Mouse (Mus musculus) hindbrain, embryonic 14.5 days (tissue): ENCODE measurements around the gene Ttll5. TPM values are rescaled to one million over a fixed set of nuclear protein-coding genes. Genes with fewer than 3 reads are reported as not detected.

Experiments used
- ATAC-seq: fragments of 200-750 bp; cut with Nextera tagmentation; 2 replicates; pipeline ENCODE4 v1.8.0; 2017; ENCODE audit warnings: moderate number of reproducible peaks, mild to moderate bottlenecking, moderate TSS enrichment, moderate library complexity; ENCODE audit not compliant: low FRiP score
- DNase-seq: peaks from one replicate; pipeline ENCODE4 v3.0.0-alpha.2; 2015; ENCODE audit warnings: low spot score
- H3K27ac ChIP-seq: fragments of 300-500 bp; sonication (generic); 2 replicates; pipeline ENCODE4 v1.5.1; 2014; ENCODE audit warnings: mild to moderate bottlenecking, moderate library complexity
- H3K27me3 ChIP-seq: fragments of 300-500 bp; sonication (generic); 2 replicates; pipeline ENCODE4 v1.6.1; 2014; ENCODE audit warnings: mild to moderate bottlenecking, low read length, mixed read lengths; ENCODE audit not compliant: control insufficient read depth, insufficient read depth
- H3K36me3 ChIP-seq: fragments of 300-500 bp; sonication (generic); replicated peaks from 2 replicates; pipeline ENCODE4 v1.6.1; 2014; ENCODE audit not compliant: control insufficient read depth, insufficient read depth
- H3K4me1 ChIP-seq: fragments of 300-500 bp; sonication (generic); replicated peaks from 2 replicates; pipeline ENCODE4 v1.6.1; 2014; ENCODE audit warnings: antibody characterized with exemption, low read length, mixed read lengths; ENCODE audit not compliant: control insufficient read depth, insufficient read depth
- H3K4me2 ChIP-seq: fragments of 300-500 bp; sonication (generic); replicated peaks from 2 replicates; pipeline ENCODE4 v1.6.1; 2014; ENCODE audit warnings: mild to moderate bottlenecking, moderate library complexity
- H3K4me3 ChIP-seq: fragments of 300-500 bp; sonication (generic); replicated peaks from 2 replicates; pipeline ENCODE4 v1.5.1; 2014; ENCODE audit warnings: mild to moderate bottlenecking, low read length
- H3K9ac ChIP-seq: fragments of 300-500 bp; sonication (generic); 2 replicates; pipeline ENCODE4 v1.6.1; 2014
- H3K9me3 ChIP-seq: fragments of 300-500 bp; sonication (generic); 2 replicates; pipeline ENCODE4 v1.6.1; 2016; ENCODE audit warnings: low read length; ENCODE audit not compliant: control insufficient read depth
- WGBS: fragments of 180-500 bp; shearing (Covaris S2); extraction: QIAGEN DNeasy Blood & Tissue Kit; methylation state at CpG from one replicate; pipeline ENCODE4 v1.1.7; 2014; 5-methylcytosine and 5-hydroxymethylcytosine counted together
- polyA plus RNA-seq: library from polyadenylated mRNA; unstranded; fragments of >200 nt; fragmentation: Nextera tagmentation; extraction: Ambion mirVana; gene quantifications from 2 replicates; pipeline ENCODE4 v1.2.1, GENCODE M21; 2014

The Ttll5 gene
- polyA plus RNA-seq, 1 experiment from 2014 or later, result 14.4 TPM

- no peak overlapping the region for H3K4me3 ChIP-seq
- H3K4me1 ChIP-seq, result no peaks in the 10 kb centered on the region
- H3K9me3 ChIP-seq, result no peaks in the 10 kb centered on the region
- WGBS, result 52% methylated on average over 4 of the region's 4 CpGs
- peaks cover 28% of the 10 kb centered on the region for H3K36me3 ChIP-seq
- no peak overlapping the region for H3K4me2 ChIP-seq
- no peak for ATAC-seq
- no peaks in the 10 kb centered on the region for H3K27me3 ChIP-seq
- no peak for DNase-seq
- no peak overlapping the region for H3K27ac ChIP-seq
- no peak overlapping the region for H3K9ac ChIP-seq
Observed at GRCm38 (mm10) chr12:85890054-85890453, 65.6 kb downstream of the Ttll5 start.

GRCm38 (mm10) chr12:85903986-85904385 lies 79.5 kb downstream of the Ttll5 start:
- Histone ChIP-seq H3K4me1 (no peaks in the 10 kb centered on the region), H3K27me3 (no peaks in the 10 kb centered on the region), H3K4me3 (no peak overlapping the region), H3K27ac (no peak overlapping the region), H3K4me2 (no peak overlapping the region), H3K36me3 (peaks cover 22% of the 10 kb centered on the region), H3K9ac (no peak overlapping the region), H3K9me3 (peaks cover 3% of the 10 kb centered on the region; the same call in 1 of the 2 replicates)
- WGBS, result 92% methylated on average over 6 of the region's 6 CpGs
- no peak for ATAC-seq
- no peak for DNase-seq

GRCm38 (mm10) chr12:85905666-85906065 lies 81.2 kb downstream of the Ttll5 start:
- no peak for ATAC-seq

GRCm38 (mm10) chr12:85907896-85908295 lies 83.4 kb downstream of the Ttll5 start:
- H3K36me3 ChIP-seq, result peaks cover 10% of the 10 kb centered on the region; the same call in 1 of the 2 replicates
- no peak overlapping the region for H3K4me3 ChIP-seq
- H3K27ac ChIP-seq, result no peak overlapping the region
- ATAC-seq (no peak), DNase-seq (no peak)
- H3K4me1 ChIP-seq, result no peaks in the 10 kb centered on the region
- H3K9ac ChIP-seq, result no peak overlapping the region
- 44% methylated on average over 3 of the region's 3 CpGs for WGBS
- no peaks in the 10 kb centered on the region for H3K27me3 ChIP-seq
- no peak overlapping the region for H3K4me2 ChIP-seq
- no peaks in the 10 kb centered on the region for H3K9me3 ChIP-seq

More at GRCm38 (mm10) chr12:85905666-85906065, 81.2 kb downstream of the Ttll5 start:
- Histone ChIP-seq H3K27me3 (no peaks in the 10 kb centered on the region), H3K27ac (no peak overlapping the region), H3K4me1 (no peaks in the 10 kb centered on the region), H3K4me3 (no peak overlapping the region), H3K4me2 (no peak overlapping the region), H3K36me3 (peaks cover 14% of the 10 kb centered on the region), H3K9me3 (peaks cover 3% of the 10 kb centered on the region; the same call in 1 of the 2 replicates), H3K9ac (no peak overlapping the region)
- no peak for DNase-seq
- WGBS, result 95% methylated on average over 2 of the region's 2 CpGs

GRCm38 (mm10) chr12:85910811-85911210 lies 86.4 kb downstream of the Ttll5 start:
- Histone ChIP-seq H3K4me2 (no peak overlapping the region), H3K4me3 (no peak overlapping the region), H3K27ac (no peak overlapping the region), H3K27me3 (no peaks in the 10 kb centered on the region), H3K4me1 (no peaks in the 10 kb centered on the region), H3K9me3 (no peaks in the 10 kb centered on the region), H3K9ac (no peak overlapping the region), H3K36me3 (peaks cover 10% of the 10 kb centered on the region; the same call in 1 of the 2 replicates)
- WGBS, result 82% methylated on average over 6 of the region's 6 CpGs
- ATAC-seq (no peak), DNase-seq (no peak)

GRCm38 (mm10) chr12:85912712-85913504 lies 88.4 kb downstream of the Ttll5 start:
- H3K4me1 ChIP-seq, result no peaks in the 10 kb centered on the region
- no peak overlapping the region for H3K4me3 ChIP-seq
- no peak overlapping the region for H3K27ac ChIP-seq
- H3K9me3 ChIP-seq, result no peaks in the 10 kb centered on the region
- 94% methylated on average over 13 of the region's 13 CpGs for WGBS
- no peak for ATAC-seq
- H3K4me2 ChIP-seq, result no peak overlapping the region
- no peak for DNase-seq
- peaks cover 8% of the 10 kb centered on the region for H3K36me3 ChIP-seq
- H3K27me3 ChIP-seq, result no peaks in the 10 kb centered on the region
- H3K9ac ChIP-seq, result no peak overlapping the region

GRCm38 (mm10) chr12:85926897-85927296 lies 102.4 kb downstream of the Ttll5 start:
- H3K4me3 ChIP-seq, result no peak overlapping the region
- no peak overlapping the region for H3K4me2 ChIP-seq
- H3K4me1 ChIP-seq, result no peaks in the 10 kb centered on the region
- 66% methylated on average over 4 of the region's 4 CpGs for WGBS
- DNase-seq (no peak), ATAC-seq (no peak)
- peaks cover 28% of the 10 kb centered on the region; the same call in 1 of the 2 replicates for H3K36me3 ChIP-seq
- no peak overlapping the region for H3K27ac ChIP-seq
- no peaks in the 10 kb centered on the region for H3K27me3 ChIP-seq
- no peak overlapping the region for H3K9ac ChIP-seq
- no peaks in the 10 kb centered on the region for H3K9me3 ChIP-seq

- Histone ChIP-seq H3K27me3 (no peaks in the 10 kb centered on the region), H3K36me3 (peaks cover 25% of the 10 kb centered on the region), H3K4me3 (no peak overlapping the region), H3K9me3 (no peaks in the 10 kb centered on the region), H3K4me2 (no peak overlapping the region), H3K9ac (no peak overlapping the region), H3K27ac (no peak overlapping the region), H3K4me1 (no peaks in the 10 kb centered on the region)
- 97% methylated on average over 10 of the region's 10 CpGs for WGBS
- no peak for DNase-seq
- no peak for ATAC-seq
Observed at GRCm38 (mm10) chr12:85928513-85928912, 104.1 kb downstream of the Ttll5 start.

GRCm38 (mm10) chr12:85929711-85930110 lies 105.3 kb downstream of the Ttll5 start:
- H3K9me3 ChIP-seq, result no peaks in the 10 kb centered on the region
- no peak for ATAC-seq
- no peaks in the 10 kb centered on the region for H3K27me3 ChIP-seq
- H3K4me1 ChIP-seq, result no peaks in the 10 kb centered on the region
- no peak overlapping the region for H3K27ac ChIP-seq
- no peak overlapping the region for H3K4me2 ChIP-seq
- no peak for DNase-seq
- WGBS, result 81% methylated on average over 4 of the region's 4 CpGs
- no peak overlapping the region for H3K4me3 ChIP-seq
- no peak overlapping the region for H3K9ac ChIP-seq
- peaks cover 29% of the 10 kb centered on the region for H3K36me3 ChIP-seq
